Mouse (Mus musculus) retina, postnatal 7 days (tissue): ENCODE measurements around the gene Spindoc.

Experiments used
- DNase-seq: peaks from one replicate; pipeline ENCODE4 v3.0.0-alpha.2; 2012; ENCODE audit warnings: low read depth, low spot score

Spindoc gene

GRCm38 (mm10) chr19:7382903-7383865, at the start of gene Spindoc:
Spindoc (minus strand) TSS chr19:7382994.
- DNase-seq, result peak; percentile 84

GRCm38 (mm10) chr19:7425398-7425775, 42.6 kb upstream of the Spindoc start:
- DNase-seq, result no peak

GRCm38 (mm10) chr19:7424590-7425397, 42.0 kb upstream of the Spindoc start:
- no peak for DNase-seq

GRCm38 (mm10) chr19:7424131-7424530, 41.3 kb upstream of the Spindoc start:
- DNase-seq, result no peak

GRCm38 (mm10) chr19:7423656-7424030, 40.8 kb upstream of the Spindoc start:
- no peak for DNase-seq

- peak; percentile 49 for DNase-seq
Measured at GRCm38 (mm10) chr19:7423028-7423655, 40.3 kb upstream of the Spindoc start.

- no peak for DNase-seq
Measured at GRCm38 (mm10) chr19:7422656-7423027, 39.8 kb upstream of the Spindoc start.

GRCm38 (mm10) chr19:7421602-7422591, 39.1 kb upstream of the Spindoc start:
- DNase-seq, result peak; percentile 37

- DNase-seq, result no peak
Measured at GRCm38 (mm10) chr19:7420841-7421601, 38.2 kb upstream of the Spindoc start.

GRCm38 (mm10) chr19:7420108-7420507, 37.3 kb upstream of the Spindoc start:
- DNase-seq, result no peak

GRCm38 (mm10) chr19:7419134-7419533, 36.3 kb upstream of the Spindoc start:
- no peak for DNase-seq

GRCm38 (mm10) chr19:7417911-7418849, 35.4 kb upstream of the Spindoc start:
- peak; percentile 77 for DNase-seq

- peak; percentile 64 for DNase-seq
Measured at GRCm38 (mm10) chr19:7416834-7417735, 34.3 kb upstream of the Spindoc start, which contains the start of gene 2700081O15Rik. 2700081O15Rik (plus strand) TSS chr19:7417625.

GRCm38 (mm10) chr19:7415916-7416833, 33.4 kb upstream of the Spindoc start:
- no peak for DNase-seq

- no peak for DNase-seq
Measured at GRCm38 (mm10) chr19:7412361-7412760, 29.6 kb upstream of the Spindoc start.

- DNase-seq, result no peak
Measured at GRCm38 (mm10) chr19:7404623-7405229, 21.9 kb upstream of the Spindoc start.
